Mouse (Mus musculus) spleen, adult 2 months (tissue): ENCODE results near the gene Selenon.

Experiments
- CTCF ChIP-seq: fragments of 200-500 bp; IDR thresholded peaks from 2 replicates; pipeline ENCODE4 v1.5.1; 2011; ENCODE audit warnings: mild to moderate bottlenecking, inconsistent platforms; ENCODE audit not compliant: insufficient read depth, insufficient read length, insufficient replicate concordance; ENCODE audit errors: extremely low read depth
- POLR2A ChIP-seq: fragments of 200-500 bp; IDR thresholded peaks from 2 replicates; pipeline ENCODE4 v1.6.1; 2011; ENCODE audit warnings: low read depth, low read length, inconsistent platforms

- TF ChIP-seq CTCF = no peak
- TF ChIP-seq POLR2A = no peak
These were observed 35.0 kb downstream of the Selenon start for GRCm38 (mm10) chr4:134516981-134517380.
